Mouse (Mus musculus): Measurements from ENCODE around the gene Ptprj. TPM values are rescaled to one million over a fixed set of nuclear protein-coding genes. Genes with fewer than 3 reads are reported as not detected.

The Ptprj gene
- total and polyA plus RNA-seq, 2 experiments: 12.1 to 35.2 TPM

- Histone ChIP-seq H3K79me2 (ENCODE audit: control insufficient read depth, insufficient read depth, low read length) (peaks cover 53% of the 10 kb centered on the region), H3K27me3 (ENCODE audit: control insufficient read depth, insufficient read depth, low read length) (no peaks in the 10 kb centered on the region), H3K27ac (replicated peaks; ENCODE audit: insufficient read depth, low read depth, low read length) (peak overlapping the region; percentile 73), H3K4me1 (ENCODE audit: control insufficient read depth, insufficient read depth, low read length) (peaks cover 27% of the 10 kb centered on the region), H3K4me3 (ENCODE audit: insufficient read depth, low read depth, low read length) (no peak overlapping the region), H3K36me3 (ENCODE audit: control insufficient read depth, insufficient read depth, low read length) (no peaks in the 10 kb centered on the region), H3K9ac (ENCODE audit: low read depth, low read length) (peak overlapping the region; percentile 22; the same call in 1 of the 2 replicates)
- DNase-seq (ENCODE audit: extremely low read depth, low read depth, low spot score): peak; percentile 98
- no peak for TF ChIP-seq CTCF (IDR thresholded peaks at IDR 0.05; ENCODE audit: low read depth, low read length)
- TF ChIP-seq POLR2A (IDR thresholded peaks at IDR 0.05; ENCODE audit: extremely low read depth, insufficient read depth, low read length): no peak
- 27% methylated on average over 4 of the region's 4 CpGs for WGBS
Measured at GRCm38 (mm10) chr2:90553861-90554260, 26.6 kb downstream of the Ptprj start.

- no peak for DNase-seq (ENCODE audit: extremely low read depth, low read depth, low spot score)
- H3K9ac ChIP-seq (ENCODE audit: low read depth, low read length): no peak overlapping the region
- H3K36me3 ChIP-seq (ENCODE audit: control insufficient read depth, insufficient read depth, low read length): no peaks in the 10 kb centered on the region
- peaks cover 34% of the 10 kb centered on the region for H3K4me1 ChIP-seq (ENCODE audit: control insufficient read depth, insufficient read depth, low read length)
- no peak overlapping the region for H3K4me3 ChIP-seq (ENCODE audit: insufficient read depth, low read depth, low read length)
- H3K27ac ChIP-seq (replicated peaks; ENCODE audit: insufficient read depth, low read depth, low read length): no peak overlapping the region
- peaks cover 44% of the 10 kb centered on the region for H3K79me2 ChIP-seq (ENCODE audit: control insufficient read depth, insufficient read depth, low read length)
- no peaks in the 10 kb centered on the region for H3K27me3 ChIP-seq (ENCODE audit: control insufficient read depth, insufficient read depth, low read length)
- TF ChIP-seq POLR2A (IDR thresholded peaks at IDR 0.05; ENCODE audit: extremely low read depth, insufficient read depth, low read length) (no peak), CTCF (IDR thresholded peaks at IDR 0.05; ENCODE audit: low read depth, low read length) (no peak)
- 95% methylated on average over 6 of the region's 6 CpGs for WGBS
Measured at GRCm38 (mm10) chr2:90550656-90551055, 29.8 kb downstream of the Ptprj start.

- Histone ChIP-seq H3K9ac (ENCODE audit: low read depth, low read length) (no peak overlapping the region), H3K79me2 (ENCODE audit: control insufficient read depth, insufficient read depth, low read length) (peaks cover 38% of the 10 kb centered on the region), H3K4me1 (ENCODE audit: control insufficient read depth, insufficient read depth, low read length) (peaks cover 24% of the 10 kb centered on the region), H3K27ac (replicated peaks; ENCODE audit: insufficient read depth, low read depth, low read length) (peak overlapping the region; percentile 19; the same call in 1 of the 2 replicates), H3K27me3 (ENCODE audit: control insufficient read depth, insufficient read depth, low read length) (no peaks in the 10 kb centered on the region), H3K4me3 (ENCODE audit: insufficient read depth, low read depth, low read length) (no peak overlapping the region), H3K36me3 (ENCODE audit: control insufficient read depth, insufficient read depth, low read length) (no peaks in the 10 kb centered on the region)
- TF ChIP-seq CTCF (IDR thresholded peaks at IDR 0.05; ENCODE audit: low read depth, low read length) (no peak), POLR2A (IDR thresholded peaks at IDR 0.05; ENCODE audit: extremely low read depth, insufficient read depth, low read length) (no peak)
- DNase-seq (ENCODE audit: extremely low read depth, low read depth, low spot score): peak; percentile 86
- WGBS: 26% methylated on average over 5 of the region's 5 CpGs
Measured at GRCm38 (mm10) chr2:90548541-90548940, 31.9 kb downstream of the Ptprj start.

GRCm38 (mm10) chr2:90547144-90547609, 33.3 kb downstream of the Ptprj start:
- no peaks in the 10 kb centered on the region for H3K27me3 ChIP-seq (ENCODE audit: control insufficient read depth, insufficient read depth, low read length)
- no peak overlapping the region for H3K27ac ChIP-seq (replicated peaks; ENCODE audit: insufficient read depth, low read depth, low read length)
- no peaks in the 10 kb centered on the region for H3K36me3 ChIP-seq (ENCODE audit: control insufficient read depth, insufficient read depth, low read length)
- 35% methylated on average over 5 of the region's 5 CpGs for WGBS
- H3K4me3 ChIP-seq (ENCODE audit: insufficient read depth, low read depth, low read length): no peak overlapping the region
- TF ChIP-seq POLR2A (IDR thresholded peaks at IDR 0.05; ENCODE audit: extremely low read depth, insufficient read depth, low read length) (no peak), CTCF (IDR thresholded peaks at IDR 0.05; ENCODE audit: low read depth, low read length) (no peak)
- peak; percentile 69 for DNase-seq (ENCODE audit: extremely low read depth, low read depth, low spot score)
- peaks cover 42% of the 10 kb centered on the region for H3K79me2 ChIP-seq (ENCODE audit: control insufficient read depth, insufficient read depth, low read length)
- H3K4me1 ChIP-seq (ENCODE audit: control insufficient read depth, insufficient read depth, low read length): peaks cover 23% of the 10 kb centered on the region
- H3K9ac ChIP-seq (ENCODE audit: low read depth, low read length): no peak overlapping the region

- H3K36me3 ChIP-seq (ENCODE audit: control insufficient read depth, insufficient read depth, low read length): no peaks in the 10 kb centered on the region
- no peak overlapping the region for H3K27ac ChIP-seq (replicated peaks; ENCODE audit: insufficient read depth, low read depth, low read length)
- H3K4me1 ChIP-seq (ENCODE audit: control insufficient read depth, insufficient read depth, low read length): peaks cover 23% of the 10 kb centered on the region
- no peak overlapping the region for H3K9ac ChIP-seq (ENCODE audit: low read depth, low read length)
- no peak for TF ChIP-seq CTCF (IDR thresholded peaks at IDR 0.05; ENCODE audit: low read depth, low read length)
- peaks cover 43% of the 10 kb centered on the region for H3K79me2 ChIP-seq (ENCODE audit: control insufficient read depth, insufficient read depth, low read length)
- H3K27me3 ChIP-seq (ENCODE audit: control insufficient read depth, insufficient read depth, low read length): no peaks in the 10 kb centered on the region
- 22% methylated on average over 5 of the region's 5 CpGs for WGBS
- peak; percentile 85 for DNase-seq (ENCODE audit: extremely low read depth, low read depth, low spot score)
- H3K4me3 ChIP-seq (ENCODE audit: insufficient read depth, low read depth, low read length): no peak overlapping the region
Measured at GRCm38 (mm10) chr2:90545261-90545660, 35.2 kb downstream of the Ptprj start.

- Histone ChIP-seq H3K27me3 (ENCODE audit: control insufficient read depth, insufficient read depth, low read length) (no peaks in the 10 kb centered on the region), H3K4me3 (ENCODE audit: insufficient read depth, low read depth, low read length) (no peak overlapping the region), H3K36me3 (ENCODE audit: control insufficient read depth, insufficient read depth, low read length) (no peaks in the 10 kb centered on the region), H3K9ac (ENCODE audit: low read depth, low read length) (no peak overlapping the region), H3K4me1 (ENCODE audit: control insufficient read depth, insufficient read depth, low read length) (peaks cover 23% of the 10 kb centered on the region), H3K27ac (replicated peaks; ENCODE audit: insufficient read depth, low read depth, low read length) (no peak overlapping the region), H3K79me2 (ENCODE audit: control insufficient read depth, insufficient read depth, low read length) (peaks cover 49% of the 10 kb centered on the region)
- 98% methylated on average over 3 of the region's 3 CpGs for WGBS
- DNase-seq (ENCODE audit: extremely low read depth, low read depth, low spot score): no peak
- TF ChIP-seq CTCF (IDR thresholded peaks at IDR 0.05; ENCODE audit: low read depth, low read length) (no peak), POLR2A (IDR thresholded peaks at IDR 0.05; ENCODE audit: extremely low read depth, insufficient read depth, low read length) (no peak)
Measured at GRCm38 (mm10) chr2:90543989-90544388, 36.5 kb downstream of the Ptprj start.
